Comparison of ENCODE assay signal across 26 mouse cellular contexts in the genomic region with DNA sequence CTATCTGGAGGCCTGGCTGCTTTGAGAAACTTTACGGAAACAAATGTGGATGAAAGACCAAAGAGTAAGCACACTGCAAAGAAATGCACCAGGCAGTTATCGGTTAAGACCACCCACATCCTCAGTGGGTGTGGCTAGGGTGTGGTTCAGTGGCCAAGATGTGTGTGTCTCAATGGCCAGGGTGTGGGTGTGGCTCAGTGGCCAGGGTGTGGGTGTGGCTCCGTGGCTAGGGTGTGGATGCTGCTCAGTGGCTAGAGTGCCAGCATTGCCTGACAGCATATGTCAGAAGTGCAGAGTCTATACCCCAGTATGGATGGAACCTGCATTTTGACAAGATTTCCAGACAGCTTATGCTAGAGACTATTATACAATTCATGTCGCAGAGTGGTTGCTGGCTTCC. TPM values are rescaled to one million over a fixed set of nuclear protein-coding genes. Genes with fewer than 3 reads are reported as not detected.
A peak's percentile ranks its signal among the peaks of the same experiment; 100 is the strongest.
DNase-seq lines count a peak whose midpoint lies in the region; ATAC-seq lines count a peak whose summit lies in the region.
"Had no signal": no experiment of that assay in that cellular context is flagged by ENCODE, and none has a peak within 500 bp of the region (broad histone marks: within the 10 kb centered on the region; RNA-seq: fewer than 3 reads in every experiment).

No protein-coding gene starts in this region.

- ATAC-seq in heart, embryonic 11.5 days (replicated peaks; ENCODE audit: insufficient number of reproducible peaks, low FRiP score, low TSS enrichment), result peak; percentile 42; the same call in 1 of the 2 replicates
- ATAC-seq in granulocyte monocyte progenitor cell, adult 5-6 weeks (replicated peaks; ENCODE audit: poor library complexity, severe bottlenecking), result peak; percentile 61
- no peak for ATAC-seq in kidney, embryonic 14.5 days (ENCODE audit: low FRiP score, low TSS enrichment)
- ATAC-seq: forebrain, embryonic 15.5 days; inflammation-experienced regulatory T-cells, adult 6 months had no signal

- intact Hi-C loops in heart, postnatal 36 days (cut with DNase I), result no loop called here

- H3K27me3 ChIP-seq in heart, embryonic 11.5 days (ENCODE audit: control insufficient read depth, insufficient read depth, low read length), result no peaks in the 10 kb centered on the region
- no peaks in the 10 kb centered on the region for H3K27me3 ChIP-seq in megakaryocyte, embryonic 14.5 days (replicated peaks)
- no peaks in the 10 kb centered on the region for H3K27me3 ChIP-seq in kidney, embryonic 14.5 days (ENCODE audit: control insufficient read depth, insufficient read depth, low read length)
- H3K27me3 ChIP-seq: forebrain, embryonic 15.5 days; hindbrain, embryonic 12.5 days; midbrain, embryonic 12.5 days; neural tube, embryonic 12.5 days had no signal

- WGBS in heart, embryonic 11.5 days (ENCODE audit: insufficient replicate concordance), result 81% methylated on average over 4 of the region's 4 CpGs
- WGBS in kidney, embryonic 14.5 days, result 63% methylated on average over 4 of the region's 4 CpGs

- no peak overlapping the region for H3K4me2 ChIP-seq in heart, embryonic 11.5 days
- H3K4me2 ChIP-seq in kidney, embryonic 14.5 days (replicated peaks; ENCODE audit: low read depth, low read length), result no peak overlapping the region
- H3K4me2 ChIP-seq: forebrain, embryonic 15.5 days; hindbrain, embryonic 12.5 days; midbrain, embryonic 12.5 days; neural tube, embryonic 12.5 days had no signal

- H3K36me3 ChIP-seq in heart, embryonic 11.5 days (ENCODE audit: control insufficient read depth, insufficient read depth, low read length), result no peaks in the 10 kb centered on the region
- no peaks in the 10 kb centered on the region for H3K36me3 ChIP-seq in megakaryocyte, embryonic 14.5 days (replicated peaks; ENCODE audit: low read length)
- no peaks in the 10 kb centered on the region for H3K36me3 ChIP-seq in kidney, embryonic 14.5 days (ENCODE audit: control insufficient read depth, insufficient read depth, low read length)
- H3K36me3 ChIP-seq: forebrain, embryonic 15.5 days; heart, embryonic 10.5 days; hindbrain, embryonic 12.5 days; midbrain, embryonic 12.5 days; neural tube, embryonic 12.5 days had no signal

- no peaks in the 10 kb centered on the region for H3K4me1 ChIP-seq in heart, embryonic 11.5 days (ENCODE audit: control insufficient read depth, insufficient read depth, low read length)
- no peaks in the 10 kb centered on the region for H3K4me1 ChIP-seq in megakaryocyte, embryonic 14.5 days
- H3K4me1 ChIP-seq in kidney, embryonic 14.5 days (ENCODE audit: control insufficient read depth, insufficient read depth, low read length), result no peaks in the 10 kb centered on the region
- H3K4me1 ChIP-seq: heart, embryonic 10.5 days; neural tube, embryonic 12.5 days had no signal

- no peaks in the 10 kb centered on the region for H3K9me3 ChIP-seq in heart, embryonic 11.5 days (replicated peaks; ENCODE audit: control insufficient read depth, low read length)
- peaks cover 18% of the 10 kb centered on the region for H3K9me3 ChIP-seq in megakaryocyte, embryonic 14.5 days
- H3K9me3 ChIP-seq in kidney, embryonic 14.5 days (ENCODE audit: control insufficient read depth, low read length), result no peaks in the 10 kb centered on the region
- H3K9me3 ChIP-seq: forebrain, embryonic 15.5 days; heart, embryonic 10.5 days; hindbrain, embryonic 12.5 days; midbrain, embryonic 12.5 days; neural tube, embryonic 12.5 days had no signal

- DNase-seq in heart, postnatal 36 days, result no peak
- peak; percentile 81 for DNase-seq in ZHBTc4 (ENCODE audit: low read depth, low spot score)
- no peak for DNase-seq in cerebellum, adult 18-20 months
- DNase-seq in kidney, postnatal 14 days, result no peak
- DNase-seq: adrenal gland, postnatal 10 days; cerebellum, adult 2 months; gastrocnemius, postnatal 36 days; heart, postnatal 10 days; kidney, adult 8-10 months; kidney, postnatal 36 days; layer of hippocampus, adult 9-11 months; lung, postnatal 14 days; right cerebral cortex, adult 18-20 months; thymus, postnatal 25 days had no signal

- H3K27ac ChIP-seq in heart, embryonic 11.5 days (ENCODE audit: low read depth, low read length), result no peak overlapping the region
- no peak overlapping the region for H3K27ac ChIP-seq in kidney, embryonic 14.5 days (ENCODE audit: low read depth, low read length)
- H3K27ac ChIP-seq: forebrain, embryonic 15.5 days; heart, embryonic 10.5 days; hindbrain, embryonic 12.5 days; left cerebral cortex, adult 2 months; midbrain, embryonic 12.5 days; neural tube, embryonic 12.5 days had no signal

- no peak overlapping the region for H3K9ac ChIP-seq in heart, embryonic 11.5 days (ENCODE audit: low read depth, low read length)
- no peak overlapping the region for H3K9ac ChIP-seq in kidney, embryonic 14.5 days (ENCODE audit: low read depth, low read length)
- H3K9ac ChIP-seq: forebrain, embryonic 15.5 days; hindbrain, embryonic 12.5 days; midbrain, embryonic 12.5 days; neural tube, embryonic 12.5 days had no signal

- no peak overlapping the region for H3K4me3 ChIP-seq in heart, embryonic 11.5 days (ENCODE audit: low read depth, low read length)
- peak overlapping the region; percentile 59 for H3K4me3 ChIP-seq in megakaryocyte, embryonic 14.5 days (replicated peaks)
- H3K4me3 ChIP-seq in kidney, embryonic 14.5 days (ENCODE audit: low read length), result no peak overlapping the region
- H3K4me3 ChIP-seq: forebrain, embryonic 15.5 days; heart, embryonic 10.5 days; hindbrain, embryonic 12.5 days; left cerebral cortex, adult 2 months; midbrain, embryonic 12.5 days; neural tube, embryonic 12.5 days had no signal

RNA-seq across cellular contexts. Expression of gene Ccdc60, which starts 34.9 kb away (rescaled TPM):
- polyA plus RNA-seq in heart, embryonic 11.5 days (2014; fragmentation: Nextera tagmentation; extraction: Ambion mirVana), result 0.93 and 0.94 TPM in 2 replicates
- not detected for total RNA-seq in heart, postnatal 36 days (2021)
- not detected in 2 replicates for total RNA-seq in granulocyte monocyte progenitor cell, adult 5-6 weeks (2014; fragmentation: Nextera tagmentation)
- total RNA-seq in granulocyte monocyte progenitor cell, adult 5-6 weeks (2017), result not detected in 2 replicates
- not detected in 2 replicates for polyA plus RNA-seq in megakaryocyte, embryonic 14.5 days (2012; ENCODE audit: insufficient read depth, low replicate concordance)
- polyA plus RNA-seq in kidney, embryonic 14.5 days (2014; fragmentation: Nextera tagmentation; extraction: Ambion mirVana), result 0.47 and 0.55 TPM in 2 replicates
- total RNA-seq: gastrocnemius, postnatal 36 days; heart, postnatal 10 days had no signal
- polyA plus RNA-seq: liver, embryonic 16.5 days had no signal
